Mouse (Mus musculus) duodenum, adult 2 months (tissue): ENCODE data around the gene Cdc16. TPM values are rescaled to one million over a fixed set of nuclear protein-coding genes. Genes with fewer than 3 reads are reported as not detected.

Source experiments
- polyA plus RNA-seq: library from polyadenylated mRNA; depleted of rRNA; stranded (reverse); fragments of >200 nt; gene quantifications from 2 replicates; pipeline ENCODE4 v1.2.3, GENCODE M21; 2012; ENCODE audit warnings: low replicate concordance; rRNA removed

Cdc16 gene
- 11.2 and 16.3 TPM in 2 replicates for polyA plus RNA-seq

GRCm38 (mm10) chr8:13756982-13757804 lies at the start of gene Cdc16:
Gene Cdc16 (plus strand): TSS chr8:13757676.

DNA sequence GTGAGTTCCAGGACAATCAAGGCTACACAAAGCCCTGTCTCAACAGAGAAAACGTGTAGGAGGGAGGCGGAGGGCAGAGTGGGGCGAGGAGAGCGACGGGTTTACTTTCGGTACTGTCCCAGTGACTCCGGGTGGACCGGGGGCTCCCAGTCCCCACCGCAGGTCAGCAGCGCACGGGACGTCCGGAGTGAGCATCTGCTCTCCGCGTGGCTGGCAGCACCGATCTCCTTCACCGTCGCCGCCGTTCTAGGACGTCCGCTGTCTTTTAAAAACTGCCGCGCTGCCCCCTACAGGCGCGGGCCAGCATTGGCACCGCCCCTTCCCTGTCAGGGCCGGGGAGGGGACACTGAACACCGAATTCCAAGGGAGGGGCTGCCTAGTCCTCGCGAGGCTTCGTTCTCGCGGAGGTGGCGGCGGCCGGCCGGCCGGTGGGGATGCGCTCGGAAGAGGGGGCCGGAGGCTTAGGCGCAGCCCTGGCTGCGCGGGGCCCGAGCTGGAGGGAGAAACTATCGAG lies 27.8 kb downstream of the Cdc16 start, which contains the start of gene Upf3a:
Gene Upf3a, plus strand, starts transcription at position 366 of the 514 bp plus-strand sequence.

Other genes starting within 250 kb of the Cdc16 start
- 0.11 and 0.15 TPM in 2 replicates for gene 1700029H14Rik, start 195.2 kb upstream of the Cdc16 start, polyA plus RNA-seq
- 8.7 and 10.5 TPM in 2 replicates for gene Rasa3, start 80.1 kb upstream of the Cdc16 start, polyA plus RNA-seq
- not detected in 2 replicates for gene Cfap97d2, start 51.8 kb upstream of the Cdc16 start, polyA plus RNA-seq
- gene Upf3a, start 27.9 kb downstream of the Cdc16 start, polyA plus RNA-seq, result 2.4 and 3.7 TPM in 2 replicates
- gene AF366264, start 80.7 kb downstream of the Cdc16 start, polyA plus RNA-seq, result not detected in 2 replicates
- 2.5 and 3.9 TPM in 2 replicates for gene Champ1, start 112.0 kb downstream of the Cdc16 start, polyA plus RNA-seq
- 16.9 and 23.0 TPM in 2 replicates for gene Coprs, start 132.6 kb downstream of the Cdc16 start, polyA plus RNA-seq